Comparison of ENCODE assay signal across 15 mouse cellular contexts in the genomic region with DNA sequence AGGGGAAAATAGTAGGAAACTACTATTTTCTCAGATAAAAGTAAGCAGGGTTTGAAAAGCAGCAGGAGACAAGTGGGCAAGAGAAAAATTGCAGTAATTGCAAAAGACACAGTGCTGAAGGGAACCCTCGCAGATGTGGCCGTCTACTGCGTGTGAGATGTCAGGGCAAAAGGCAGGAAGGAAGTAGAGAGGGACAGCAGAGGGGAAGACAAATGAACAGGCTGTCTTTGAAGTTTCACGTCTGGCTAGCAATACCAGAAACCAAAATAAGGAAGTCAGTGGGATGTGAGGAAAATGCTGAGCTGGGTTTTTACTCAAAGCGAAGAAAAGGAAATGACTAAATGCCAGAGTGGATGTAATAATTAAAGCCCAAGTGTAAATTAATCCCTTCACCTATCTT. TPM values are rescaled to one million over a fixed set of nuclear protein-coding genes. Genes with fewer than 3 reads are reported as not detected.
A peak's percentile ranks its signal among the peaks of the same experiment; 100 is the strongest.
DNase-seq lines count a peak whose midpoint lies in the region; ATAC-seq and TF ChIP-seq lines count a peak whose summit lies in the region.
"Had no signal": no experiment of that assay in that cellular context is flagged by ENCODE, and none has a peak within 500 bp of the region (broad histone marks: within the 10 kb centered on the region; RNA-seq: fewer than 3 reads in every experiment).

No protein-coding gene starts in this region.

- ATAC-seq in megakaryocyte, adult 5-6 weeks (ENCODE audit: poor library complexity, severe bottlenecking), result peak; percentile 99
- ATAC-seq: intestine, embryonic 15.5 days had no signal

- H3K9me3 ChIP-seq in CH12.LX (replicated peaks; ENCODE audit: low read length), result no peaks in the 10 kb centered on the region
- H3K9me3 ChIP-seq: embryonic facial prominence, embryonic 13.5 days; heart, embryonic 12.5 days; hindbrain, embryonic 13.5 days; intestine, embryonic 15.5 days; neural tube, embryonic 13.5 days had no signal

- no peak overlapping the region for H3K9ac ChIP-seq in CH12.LX (ENCODE audit: insufficient read depth, low read depth)
- H3K9ac ChIP-seq: embryonic facial prominence, embryonic 13.5 days; heart, embryonic 12.5 days; hindbrain, embryonic 13.5 days; intestine, embryonic 15.5 days; neural tube, embryonic 13.5 days had no signal

- in situ Hi-C loops in CH12.LX (cut with MboI; ENCODE audit: low pct_ligation_motif_present, low pct_unique_long_range_greater_than_20kb, low sequenced_read_pairs), result no loop called here

- H3K27me3 ChIP-seq in CH12.LX (replicated peaks), result no peaks in the 10 kb centered on the region
- H3K27me3 ChIP-seq: heart, embryonic 12.5 days; hindbrain, embryonic 13.5 days; intestine, embryonic 15.5 days had no signal

- TF ChIP-seq CTCF in CH12.LX (conservative IDR thresholded peaks at IDR 0.05 in 1 of 2, IDR thresholded peaks at IDR 0.05 in 1 of 2; ENCODE audit: low read depth in 2 of 2, low read length in 2 of 2), result no peak

- H3K4me3 ChIP-seq in CH12.LX (replicated peaks in 1 of 3; ENCODE audit: low read depth in 2 of 3, low read length in 2 of 3, poor library complexity in 1 of 3), result no peak overlapping the region
- H3K4me3 ChIP-seq: embryonic facial prominence, embryonic 13.5 days; heart, embryonic 12.5 days; hindbrain, embryonic 13.5 days; intestine, embryonic 15.5 days; neural tube, embryonic 13.5 days had no signal

- H3K36me3 ChIP-seq in CH12.LX (replicated peaks in 1 of 2; ENCODE audit: control insufficient read depth in 1 of 2, insufficient read depth in 1 of 2, low read length in 1 of 2), result no peaks in the 10 kb centered on the region
- H3K36me3 ChIP-seq: embryonic facial prominence, embryonic 13.5 days; heart, embryonic 12.5 days; hindbrain, embryonic 13.5 days; intestine, embryonic 15.5 days; neural tube, embryonic 13.5 days had no signal

- dilution Hi-C loops in CH12.LX (cut with MboI; ENCODE audit: extremely low pct_ligation_motif_present, extremely low pct_unique_long_range_greater_than_20kb, low sequenced_read_pairs), result no loop called here

- no peak for TF ChIP-seq POLR2A in CH12.LX (IDR thresholded peaks at IDR 0.05; ENCODE audit: low read depth, low read length)

- no peak overlapping the region for H3K27ac ChIP-seq in CH12.LX (ENCODE audit: insufficient read depth, low read depth)
- H3K27ac ChIP-seq: embryonic facial prominence, embryonic 13.5 days; hindbrain, embryonic 13.5 days; intestine, embryonic 15.5 days; neural tube, embryonic 13.5 days had no signal

- peak; percentile 9 for DNase-seq in layer of hippocampus, adult 11-12 months (ENCODE audit: low spot score)
- DNase-seq in layer of hippocampus, postnatal 25 days (ENCODE audit: extremely low spot score in 1 of 2, low spot score in 1 of 2), result no peak
- DNase-seq in CH12.LX (ENCODE audit: extremely low read depth), result peak; percentile 39
- peak; percentile 9 for DNase-seq in c-Kit-positive CD71-negative TER-119-negative erythroid progenitor cells, embryonic 14.5 days (ENCODE audit: low read depth)
- no peak for DNase-seq in c-Kit-positive CD71-positive TER-119-positive erythroid progenitor cells, embryonic 14.5 days (ENCODE audit: low spot score)
- no peak for DNase-seq in adrenal gland, postnatal 36 days
- DNase-seq in cerebellum, adult 11-12 months, result no peak
- DNase-seq: cerebellum, adult 2 months; gastrocnemius, postnatal 25 days had no signal

- no peak for TF ChIP-seq EP300 in CH12.LX (IDR thresholded peaks at IDR 0.05; ENCODE audit: low read length)

- no peak overlapping the region for H3K4me2 ChIP-seq in CH12.LX (ENCODE audit: insufficient read depth, low read depth, poor library complexity, severe bottlenecking)
- H3K4me2 ChIP-seq: embryonic facial prominence, embryonic 13.5 days; heart, embryonic 12.5 days; hindbrain, embryonic 13.5 days; intestine, embryonic 15.5 days; neural tube, embryonic 13.5 days had no signal

- TF ChIP-seq RAD21 in CH12.LX (IDR thresholded peaks at IDR 0.05; ENCODE audit: low read depth, low read length), result no peak

- peaks cover 0 to 9% of the 10 kb centered on the region in 2 experiments; a peak in 1 of 4 replicates for H3K4me1 ChIP-seq in CH12.LX (ENCODE audit: control insufficient read depth in 1 of 2, insufficient read depth in 2 of 2)
- H3K4me1 ChIP-seq: embryonic facial prominence, embryonic 13.5 days; heart, embryonic 12.5 days; hindbrain, embryonic 13.5 days; intestine, embryonic 15.5 days; neural tube, embryonic 13.5 days had no signal

- no peaks in the 10 kb centered on the region for H3K79me2 ChIP-seq in CH12.LX (replicated peaks; ENCODE audit: control insufficient read depth, extremely low read depth, insufficient read depth, poor library complexity, severe bottlenecking)

TF ChIP-seq in CH12.LX, 34 proteins besides CTCF, POLR2A, EP300 and RAD21:
- peak; percentile 81 for TF ChIP-seq MAFK (IDR thresholded peaks at IDR 0.05; ENCODE audit: insufficient replicate concordance, low read length)
- TF ChIP-seq ZKSCAN1 (IDR thresholded peaks at IDR 0.05; ENCODE audit: borderline replicate concordance, low read depth, low read length), result no peak

RNA-seq across cellular contexts. Expression of gene Ophn1, which starts 30.7 kb away (rescaled TPM):
- total RNA-seq in layer of hippocampus, postnatal 25 days (2021), result 10 to 100 TPM; 37.9 to 39.3 TPM
- total RNA-seq in CH12.LX (2012; rRNA removed) (not detected in 2 replicates), CH12.LX (2014; rRNA removed) (not detected in 2 replicates)
- not detected in 2 replicates for polyA plus RNA-seq in CH12.LX (2012; ENCODE audit: insufficient read length, low read depth)
- total RNA-seq in megakaryocyte, adult 5-6 weeks (2015), result 2.3 and 3.9 TPM in 2 replicates
- 2.6 and 4.8 TPM in 2 replicates for total RNA-seq in megakaryocyte, adult 5-6 weeks (2017)
- 10 to 100 TPM; 16.3 to 18.6 TPM for total RNA-seq in adrenal gland, postnatal 36 days (2021)

Comparison
In these comparisons a context has a peak if more than half of its experiments do, and no peak if none do; other contexts are left out.
1. DNase-seq: peak in layer of hippocampus, adult 11-12 months (single experiment), CH12.LX (single experiment) and c-Kit-positive CD71-negative TER-119-negative erythroid progenitor cells, embryonic 14.5 days (single experiment); none in layer of hippocampus, postnatal 25 days (0 of 2), c-Kit-positive CD71-positive TER-119-positive erythroid progenitor cells, embryonic 14.5 days (single experiment), adrenal gland, postnatal 36 days (0 of 2) and cerebellum, adult 11-12 months (single experiment).